Mouse (Mus musculus): ENCODE measurements at regions not wholly inside any gene's neighbourhood (a gene's known extent, or its start where the extent isn't known, plus 50 kb on each side); places are given as distances from the start of the nearest gene placed in this dataset.
A peak's percentile ranks its signal among the peaks of the same experiment; 100 is the strongest.
"Not testable (repeated sequence)": the region's sequence is repeated elsewhere in the genome, so short reads cannot be mapped to it uniquely, and the experiment has no call there.

DNA sequence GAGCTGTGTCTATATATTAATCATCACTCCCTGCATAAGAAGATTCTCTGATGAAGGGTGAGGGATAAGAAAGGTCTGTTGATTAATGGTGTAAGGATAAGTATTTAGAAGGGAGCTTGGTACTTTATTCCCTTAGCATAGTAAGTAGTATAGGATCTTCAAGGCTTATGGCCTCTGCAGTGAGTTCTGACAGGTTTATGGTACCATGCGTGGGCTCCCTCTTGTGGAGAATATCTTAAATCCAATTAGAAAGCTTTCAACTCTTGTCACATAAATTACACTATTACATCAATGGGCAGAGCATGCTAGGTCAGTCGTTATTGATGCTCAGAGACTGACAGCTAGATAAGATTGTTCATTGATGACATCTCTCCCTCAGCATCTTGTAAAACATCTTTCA lies 112.7 kb upstream of the Grin3a start:
- DNase-seq: peak in 1 of 2 experiments; percentile 1

DNA sequence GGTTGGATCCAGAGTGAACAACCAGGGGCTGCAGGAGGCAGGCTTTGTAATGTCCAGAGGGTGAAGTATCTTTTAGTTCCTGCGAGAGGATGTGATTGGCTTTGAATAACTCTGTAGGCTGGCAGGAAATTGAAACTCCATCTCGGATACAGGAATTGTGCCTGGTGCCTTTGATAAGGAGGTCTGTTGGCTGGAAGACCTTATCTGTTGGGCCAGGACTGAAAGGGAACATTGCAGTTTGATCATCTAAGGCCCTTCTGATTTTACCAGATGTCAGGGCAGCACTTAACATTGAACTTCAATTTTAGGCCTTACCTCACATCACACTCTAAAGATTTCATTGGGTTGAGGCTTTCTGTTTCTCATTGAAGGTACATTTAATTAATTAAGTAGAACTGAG lies 111.3 kb upstream of the Grin3a start:
- no peak for TF ChIP-seq CTCF (IDR thresholded peaks at IDR 0.05; ENCODE audit: borderline replicate concordance, insufficient read depth, low read depth, low read length)
- TF ChIP-seq POLR2A (IDR thresholded peaks at IDR 0.05; ENCODE audit: borderline replicate concordance, insufficient read depth, low read length): no peak
- WGBS: 55% methylated on average over 2 of the region's 2 CpGs
- no peak overlapping the region for H3K4me3 ChIP-seq (replicated peaks; ENCODE audit: insufficient read depth, low read depth, low read length)
- H3K27me3 ChIP-seq (ENCODE audit: control insufficient read depth, insufficient read depth, low read length): no peaks in the 10 kb centered on the region
- DNase-seq: no peak
- H3K4me1 ChIP-seq (ENCODE audit: control insufficient read depth, insufficient read depth, low read length): no peaks in the 10 kb centered on the region
- no peak overlapping the region for H3K27ac ChIP-seq (ENCODE audit: insufficient read depth, low read length)

More for the DNA sequence above, 112.7 kb upstream of the Grin3a start:
- H3K4me3 ChIP-seq (replicated peaks; ENCODE audit: insufficient read depth, low read depth, low read length): no peak overlapping the region
- H3K27ac ChIP-seq (ENCODE audit: insufficient read depth, low read length): no peak overlapping the region
- WGBS: 14% methylated on average over 2 of the region's 2 CpGs
- H3K4me1 ChIP-seq (ENCODE audit: control insufficient read depth, insufficient read depth, low read length): no peaks in the 10 kb centered on the region
- no peaks in the 10 kb centered on the region for H3K27me3 ChIP-seq (ENCODE audit: control insufficient read depth, insufficient read depth, low read length)
- no peak for TF ChIP-seq POLR2A (IDR thresholded peaks at IDR 0.05; ENCODE audit: borderline replicate concordance, insufficient read depth, low read length)
- TF ChIP-seq CTCF (IDR thresholded peaks at IDR 0.05; ENCODE audit: borderline replicate concordance, insufficient read depth, low read depth, low read length): peak; percentile 21; the same call in 1 of the 2 replicates

DNA sequence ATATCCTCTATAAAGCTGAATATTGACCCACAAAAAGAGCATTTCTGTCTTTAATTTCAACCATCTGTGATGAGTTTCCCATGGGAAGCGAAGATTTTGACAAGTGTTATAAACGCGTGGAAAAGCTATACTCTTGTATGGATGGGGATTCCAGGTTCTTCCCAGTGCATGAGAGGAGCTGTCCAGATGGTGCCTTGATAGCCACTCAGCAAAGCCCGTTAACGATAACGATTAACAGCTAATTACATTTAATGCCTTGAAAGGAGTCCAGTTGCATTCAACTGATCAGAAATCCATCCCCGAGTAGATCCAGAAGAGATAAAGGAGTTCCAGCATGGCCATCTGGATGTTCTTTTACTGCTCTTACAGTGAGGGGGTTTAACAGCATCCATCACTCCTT lies 100.8 kb upstream of the Grin3a start:
- WGBS: 22% methylated on average over 7 of the region's 7 CpGs
- no peaks in the 10 kb centered on the region for H3K4me1 ChIP-seq (ENCODE audit: control insufficient read depth, insufficient read depth, low read length)
- H3K27me3 ChIP-seq (ENCODE audit: control insufficient read depth, insufficient read depth, low read length): no peaks in the 10 kb centered on the region
- no peak overlapping the region for H3K4me3 ChIP-seq (replicated peaks; ENCODE audit: insufficient read depth, low read depth, low read length)
- no peak overlapping the region for H3K27ac ChIP-seq (ENCODE audit: insufficient read depth, low read length)
- DNase-seq: no peak
- TF ChIP-seq POLR2A (IDR thresholded peaks at IDR 0.05; ENCODE audit: borderline replicate concordance, insufficient read depth, low read length) (no peak), CTCF (IDR thresholded peaks at IDR 0.05; ENCODE audit: borderline replicate concordance, insufficient read depth, low read depth, low read length) (no peak)

DNA sequence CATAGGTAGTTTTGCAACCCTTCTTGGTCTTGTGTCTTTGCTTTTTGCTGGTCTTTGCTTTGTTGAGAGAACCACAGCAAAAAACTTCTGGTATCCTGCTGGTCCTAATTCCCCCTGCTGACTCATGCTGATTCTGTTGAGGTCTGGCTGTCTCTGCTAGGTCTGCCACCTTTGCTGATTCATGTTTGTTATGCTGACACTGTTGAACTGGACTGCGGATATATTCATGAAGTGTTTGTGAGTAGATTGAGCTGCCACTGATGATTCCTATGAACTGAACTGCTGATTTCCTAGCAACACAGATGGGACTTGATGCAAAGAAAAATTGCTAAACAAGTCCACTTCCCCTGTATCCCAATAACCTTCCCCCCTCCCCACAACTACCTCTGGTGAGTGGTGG lies 91.9 kb upstream of the Grin3a start:
- no peaks in the 10 kb centered on the region for H3K27me3 ChIP-seq (ENCODE audit: control insufficient read depth, insufficient read depth, low read length)
- no peak for DNase-seq
- no peak overlapping the region for H3K27ac ChIP-seq (ENCODE audit: insufficient read depth, low read length)
- H3K4me1 ChIP-seq (ENCODE audit: control insufficient read depth, insufficient read depth, low read length): no peaks in the 10 kb centered on the region
- TF ChIP-seq POLR2A (IDR thresholded peaks at IDR 0.05; ENCODE audit: borderline replicate concordance, insufficient read depth, low read length) (no peak), CTCF (IDR thresholded peaks at IDR 0.05; ENCODE audit: borderline replicate concordance, insufficient read depth, low read depth, low read length) (no peak)
- WGBS: 91% methylated on average over 1 of the region's 1 CpGs
- H3K4me3 ChIP-seq (replicated peaks; ENCODE audit: insufficient read depth, low read depth, low read length): no peak overlapping the region

DNA sequence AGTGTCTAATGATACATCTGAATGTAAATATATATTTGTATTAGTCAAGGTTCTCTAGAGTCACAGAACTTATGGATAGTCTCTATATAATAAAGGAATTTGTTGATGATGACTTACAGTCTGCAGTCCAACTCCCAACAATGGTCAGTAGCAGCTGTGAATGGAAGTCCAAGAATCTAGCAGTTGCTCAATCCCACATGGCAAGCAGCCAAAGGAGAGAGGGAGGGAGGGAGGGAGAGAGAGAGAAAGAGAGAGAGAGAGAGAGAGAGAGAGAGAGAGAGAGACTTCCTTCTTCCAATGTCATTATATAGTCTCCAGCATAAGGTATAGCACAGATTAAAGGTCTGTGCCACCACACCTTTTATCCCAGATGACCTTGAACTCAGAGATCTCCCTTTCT lies 84.1 kb upstream of the Grin3a start:
- DNase-seq; H3K27ac ChIP-seq (ENCODE audit: insufficient read depth, low read length); H3K4me1 ChIP-seq (ENCODE audit: control insufficient read depth, insufficient read depth, low read length); H3K4me3 ChIP-seq (replicated peaks; ENCODE audit: insufficient read depth, low read depth, low read length); H3K27me3 ChIP-seq (ENCODE audit: control insufficient read depth, insufficient read depth, low read length): not testable (repeated sequence)

DNA sequence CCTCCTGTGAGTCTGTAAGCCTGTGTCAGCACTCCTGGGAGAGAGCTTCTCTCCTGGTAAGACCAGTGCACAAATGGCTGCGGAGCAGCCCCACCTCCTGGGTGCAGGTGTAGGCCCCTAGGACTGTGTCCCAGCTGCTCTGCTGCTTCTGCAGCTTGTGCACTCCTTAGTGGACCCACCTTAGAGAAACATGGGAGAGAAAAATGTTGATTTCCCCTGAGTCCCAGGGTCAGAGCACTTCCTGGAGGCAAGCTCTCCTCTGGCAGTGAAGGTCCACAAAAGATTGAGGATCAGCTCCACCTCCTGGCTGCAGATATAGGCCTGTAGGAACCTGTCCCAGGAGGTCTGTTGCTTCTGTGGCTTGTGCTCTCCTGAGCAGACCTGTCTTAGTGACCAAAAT lies 81.5 kb upstream of the Grin3a start:
- TF ChIP-seq POLR2A (IDR thresholded peaks at IDR 0.05; ENCODE audit: borderline replicate concordance, insufficient read depth, low read length) (no peak), CTCF (IDR thresholded peaks at IDR 0.05; ENCODE audit: borderline replicate concordance, insufficient read depth, low read depth, low read length) (no peak)
- whole genome bisulfite sequencing: 72% methylated on average over 1 of the region's 1 CpGs
- no peak for DNase-seq

DNA sequence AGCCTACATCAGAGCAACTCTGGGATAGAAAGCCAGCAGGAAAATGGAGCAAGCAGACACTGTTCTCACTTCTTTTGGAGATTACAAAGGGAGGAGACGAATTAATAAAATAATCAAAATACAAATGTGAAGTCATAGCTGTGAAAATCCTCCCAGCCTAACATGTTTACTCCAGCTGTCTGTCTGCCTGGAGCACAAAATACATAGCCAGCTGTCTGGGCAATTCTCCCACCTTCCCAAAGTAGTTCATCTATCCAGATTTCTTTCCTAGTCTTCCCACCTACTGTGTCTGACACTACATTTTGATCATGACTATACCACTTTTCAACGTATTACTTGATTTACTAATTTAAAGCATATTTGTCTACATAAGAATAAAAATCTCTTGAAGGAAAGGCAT lies 68.7 kb upstream of the Grin3a start:
- no peak overlapping the region for H3K27ac ChIP-seq (ENCODE audit: insufficient read depth, low read length)

More for the DNA sequence above, 81.5 kb upstream of the Grin3a start:
- H3K4me1 ChIP-seq (ENCODE audit: control insufficient read depth, insufficient read depth, low read length): no peaks in the 10 kb centered on the region
- no peak overlapping the region for H3K4me3 ChIP-seq (replicated peaks; ENCODE audit: insufficient read depth, low read depth, low read length)
- H3K27me3 ChIP-seq (ENCODE audit: control insufficient read depth, insufficient read depth, low read length): no peaks in the 10 kb centered on the region
- no peak overlapping the region for H3K27ac ChIP-seq (ENCODE audit: insufficient read depth, low read length)

DNA sequence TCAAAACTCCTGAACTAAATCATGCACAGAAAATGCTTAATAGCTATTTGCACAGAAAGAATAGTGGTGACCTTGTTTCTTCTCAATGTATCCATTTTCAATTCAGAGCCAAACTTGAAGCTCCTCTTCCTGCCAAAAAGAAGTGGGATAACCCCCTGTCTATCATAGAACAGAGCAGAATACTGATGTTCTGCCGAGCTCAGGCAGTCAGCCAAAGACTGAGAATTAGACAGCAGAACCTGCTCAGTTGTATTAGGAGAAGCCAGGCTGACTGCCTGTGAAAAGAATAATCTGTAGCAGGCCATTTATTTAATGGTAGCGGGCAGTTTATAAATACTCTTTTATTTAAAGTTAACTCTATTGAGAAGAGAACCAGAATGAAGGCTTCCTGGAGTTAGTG lies 68.1 kb upstream of the Grin3a start:
- DNase-seq: peak; percentile 13 to 44
- no peaks in the 10 kb centered on the region for H3K4me1 ChIP-seq (ENCODE audit: control insufficient read depth, insufficient read depth, low read length)
- no peak for TF ChIP-seq CTCF (IDR thresholded peaks at IDR 0.05; ENCODE audit: borderline replicate concordance, insufficient read depth, low read depth, low read length)
- TF ChIP-seq POLR2A (IDR thresholded peaks at IDR 0.05; ENCODE audit: borderline replicate concordance, insufficient read depth, low read length): no peak
- H3K4me3 ChIP-seq (replicated peaks; ENCODE audit: insufficient read depth, low read depth, low read length): no peak overlapping the region
- WGBS: 10% methylated on average over 2 of the region's 2 CpGs
- H3K27ac ChIP-seq (ENCODE audit: insufficient read depth, low read length): no peak overlapping the region
- H3K27me3 ChIP-seq (ENCODE audit: control insufficient read depth, insufficient read depth, low read length): no peaks in the 10 kb centered on the region

More for the DNA sequence above, 68.7 kb upstream of the Grin3a start:
- no peak for DNase-seq
- H3K4me3 ChIP-seq (replicated peaks; ENCODE audit: insufficient read depth, low read depth, low read length): no peak overlapping the region
- H3K4me1 ChIP-seq (ENCODE audit: control insufficient read depth, insufficient read depth, low read length): no peaks in the 10 kb centered on the region
- TF ChIP-seq POLR2A (IDR thresholded peaks at IDR 0.05; ENCODE audit: borderline replicate concordance, insufficient read depth, low read length) (no peak), CTCF (IDR thresholded peaks at IDR 0.05; ENCODE audit: borderline replicate concordance, insufficient read depth, low read depth, low read length) (no peak)
- 46% methylated on average over 2 of the region's 2 CpGs for WGBS
- no peaks in the 10 kb centered on the region for H3K27me3 ChIP-seq (ENCODE audit: control insufficient read depth, insufficient read depth, low read length)

Data from cerebellum, adult 2 months (tissue).